Mouse (Mus musculus) liver, embryonic 14.5 days (tissue): ENCODE results near the gene Klf16.

Experiments used
- CTCF ChIP-seq: IDR thresholded peaks from 2 replicates; pipeline ENCODE4 v1.5.1; 2016; ENCODE audit warnings: antibody characterized with exemption, low read depth, control low read depth
- EP300 ChIP-seq: IDR thresholded peaks from 2 replicates; pipeline ENCODE4 v1.6.1; 2016; ENCODE audit warnings: antibody characterized with exemption, low read depth

- no peak for TF ChIP-seq CTCF
- no peak for TF ChIP-seq EP300
Observed at GRCm38 (mm10) chr10:80559431-80559830, 17.7 kb downstream of the Klf16 start.
